Mouse (Mus musculus) forebrain, embryonic 14.5 days (tissue): ENCODE data around the gene Samd4b. TPM values are rescaled to one million over a fixed set of nuclear protein-coding genes. Genes with fewer than 3 reads are reported as not detected.

ENCODE experiments used
- ATAC-seq: fragments of 200-750 bp; cut with Nextera tagmentation; 2 replicates; pipeline ENCODE4 v1.8.0; 2017; ENCODE audit warnings: mild to moderate bottlenecking, moderate library complexity
- DNase-seq: peaks from one replicate; pipeline ENCODE4 v3.0.0-alpha.2; 2015; ENCODE audit warnings: low spot score
- H3K27ac ChIP-seq: fragments of 300-500 bp; sonication (generic); 2 replicates; pipeline ENCODE4 v1.5.1; 2014; ENCODE audit warnings: low read depth, mild to moderate bottlenecking, control low read depth, low read length, moderate library complexity
- H3K27me3 ChIP-seq: fragments of 300-500 bp; sonication (generic); replicated peaks from 2 replicates; pipeline ENCODE4 v1.6.1; 2014; ENCODE audit warnings: low read length, control low read depth, mixed read lengths; ENCODE audit not compliant: control insufficient read depth, insufficient read depth
- H3K36me3 ChIP-seq: fragments of 300-500 bp; sonication (generic); 2 replicates; pipeline ENCODE4 v1.6.1; 2014; ENCODE audit warnings: low read length, control low read depth; ENCODE audit not compliant: control insufficient read depth, insufficient read depth
- H3K4me1 ChIP-seq: fragments of 300-500 bp; sonication (generic); 2 replicates; pipeline ENCODE4 v1.6.1; 2014; ENCODE audit warnings: antibody characterized with exemption, low read length, control low read depth; ENCODE audit not compliant: control insufficient read depth, insufficient read depth
- H3K4me2 ChIP-seq: fragments of 300-500 bp; sonication (generic); 2 replicates; pipeline ENCODE4 v1.6.1; 2014; ENCODE audit warnings: mild to moderate bottlenecking, control low read depth, low read length
- H3K4me3 ChIP-seq: fragments of 300-500 bp; sonication (generic); 2 replicates; pipeline ENCODE4 v1.5.1; 2014; ENCODE audit warnings: low read depth, low read length, control low read depth
- H3K9ac ChIP-seq: fragments of 300-500 bp; sonication (generic); 2 replicates; pipeline ENCODE4 v1.6.1; 2014; ENCODE audit warnings: mild to moderate bottlenecking, low read length, control low read depth, moderate library complexity
- H3K9me3 ChIP-seq: fragments of 300-500 bp; sonication (generic); replicated peaks from 2 replicates; pipeline ENCODE4 v1.6.1; 2016; ENCODE audit warnings: low read length, control low read depth, mixed read lengths; ENCODE audit not compliant: control insufficient read depth
- WGBS: fragments of 180-500 bp; shearing (Covaris S2); extraction: QIAGEN DNeasy Blood & Tissue Kit; methylation state at CpG from one replicate; pipeline ENCODE4 v1.1.7; 2014; 5-methylcytosine and 5-hydroxymethylcytosine counted together
- polyA plus RNA-seq: library from polyadenylated mRNA; unstranded; fragments of >200 nt; fragmentation: Nextera tagmentation; extraction: Ambion mirVana; gene quantifications from 2 replicates; pipeline ENCODE4 v1.2.1, GENCODE M21; 2014

The Samd4b gene
- polyA plus RNA-seq, 1 experiment from 2014 or later = 20.1 TPM

DNA sequence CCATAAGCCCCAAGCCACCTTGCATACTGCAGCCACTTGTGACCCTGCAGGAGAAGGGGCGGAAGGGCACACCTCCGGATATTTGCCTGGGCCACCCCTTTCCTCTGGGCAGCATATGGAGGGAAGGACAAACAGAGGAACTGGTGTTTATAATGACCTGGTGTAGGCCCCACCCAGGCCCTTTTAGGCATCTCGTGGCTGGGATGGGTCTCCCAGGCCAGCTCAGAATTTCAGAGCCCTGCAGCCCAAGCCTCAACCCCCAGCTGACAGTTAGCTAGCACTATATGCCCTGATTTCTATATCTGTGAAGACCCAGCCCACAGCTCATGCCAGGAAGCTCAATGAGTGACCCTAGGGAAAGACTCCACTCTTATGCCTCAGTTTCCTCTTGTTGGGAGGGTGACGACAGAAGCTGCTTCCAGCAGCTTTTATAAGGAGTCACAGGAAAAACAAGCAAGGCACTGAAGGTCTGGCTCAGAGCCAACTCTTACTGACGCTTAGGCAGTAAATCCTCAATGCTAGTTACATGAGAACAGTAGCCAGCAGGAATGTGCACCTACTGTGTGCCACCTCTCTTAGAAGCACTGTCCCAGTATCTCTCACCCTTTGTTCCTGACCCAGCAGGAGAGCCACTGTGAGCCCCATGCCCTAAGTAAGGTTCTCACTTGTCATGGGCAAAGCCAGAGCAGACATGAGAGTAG lies 26.8 kb downstream of the Samd4b start:
- 44% methylated on average over 5 of the region's 5 CpGs for WGBS
- H3K27ac ChIP-seq = no peak overlapping the region

DNA sequence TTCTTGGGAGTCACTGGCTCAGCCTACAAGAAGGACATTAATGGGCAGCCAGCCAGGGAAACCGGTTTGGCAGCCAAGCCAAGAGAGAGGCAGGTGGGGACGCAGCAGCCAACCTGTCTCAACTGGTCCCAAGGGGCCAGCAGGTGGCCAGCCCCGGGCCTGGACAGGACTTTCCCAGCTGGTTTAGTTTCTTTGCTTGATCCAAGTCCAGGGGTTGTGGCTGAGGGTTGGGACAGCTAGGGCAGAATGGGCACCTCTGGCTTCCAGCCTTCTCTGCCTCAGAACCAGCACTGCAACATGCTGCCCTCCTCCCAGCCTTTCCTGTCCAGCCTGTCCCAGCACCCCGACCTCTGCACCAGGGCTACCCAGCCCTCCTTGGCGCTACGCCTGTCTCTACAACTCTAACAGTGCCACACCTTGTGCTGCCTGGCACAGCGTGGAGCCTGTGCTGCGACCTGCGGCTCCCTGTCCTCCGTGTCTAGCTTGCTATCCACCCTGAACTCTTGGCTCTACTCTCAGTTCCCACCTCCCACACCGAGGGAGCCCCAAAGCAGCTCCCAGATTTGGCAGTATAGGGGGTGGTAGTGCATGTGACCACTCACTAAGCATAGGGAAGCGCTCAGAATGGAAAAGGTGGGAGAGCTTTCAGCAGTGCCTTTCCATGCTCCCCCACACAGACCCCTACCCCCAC lies 27.5 kb downstream of the Samd4b start:
- H3K36me3 ChIP-seq = peaks cover 36% of the 10 kb centered on the region
- ATAC-seq (no peak), DNase-seq (no peak)
- no peak overlapping the region; the same call in 1 of the 2 replicates for H3K27ac ChIP-seq
- no peaks in the 10 kb centered on the region for H3K27me3 ChIP-seq
- H3K4me2 ChIP-seq = no peak overlapping the region
- H3K4me3 ChIP-seq = no peak overlapping the region
- no peaks in the 10 kb centered on the region for H3K4me1 ChIP-seq
- no peaks in the 10 kb centered on the region for H3K9me3 ChIP-seq
- WGBS = 70% methylated on average over 12 of the region's 12 CpGs
- H3K9ac ChIP-seq = no peak overlapping the region

More for the DNA sequence above, 26.8 kb downstream of the Samd4b start:
- Histone ChIP-seq H3K9me3 (no peaks in the 10 kb centered on the region), H3K9ac (no peak overlapping the region), H3K36me3 (peaks cover 29% of the 10 kb centered on the region), H3K27me3 (no peaks in the 10 kb centered on the region), H3K4me3 (no peak overlapping the region), H3K4me2 (no peak overlapping the region), H3K4me1 (no peaks in the 10 kb centered on the region)
- ATAC-seq = no peak
- peak; percentile 64 for DNase-seq

DNA sequence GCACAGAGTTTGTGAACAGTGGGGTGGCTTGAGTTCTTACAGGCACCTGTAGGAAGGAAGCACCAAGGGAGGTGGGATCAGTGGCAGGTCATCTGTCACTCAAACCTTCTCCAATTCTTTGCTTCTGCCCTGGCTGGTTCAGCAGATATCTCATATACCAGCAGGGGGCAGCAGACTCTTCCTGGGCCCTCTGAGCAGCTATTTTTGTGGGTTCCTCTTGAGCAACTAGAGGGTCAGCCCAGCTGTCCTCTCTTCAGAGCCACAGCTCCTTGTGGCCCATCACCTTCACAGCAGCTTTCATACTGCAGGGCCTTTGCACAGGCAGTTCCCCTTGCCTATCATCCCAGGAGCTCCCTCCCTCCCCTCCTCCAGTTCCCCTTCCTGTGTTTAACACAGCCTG lies 29.7 kb downstream of the Samd4b start:
- peak; percentile 66 for DNase-seq
- Histone ChIP-seq H3K9me3 (no peaks in the 10 kb centered on the region), H3K36me3 (peaks cover 58% of the 10 kb centered on the region), H3K4me3 (no peak overlapping the region), H3K9ac (no peak overlapping the region), H3K4me1 (no peaks in the 10 kb centered on the region), H3K27me3 (no peaks in the 10 kb centered on the region), H3K27ac (no peak overlapping the region), H3K4me2 (no peak overlapping the region)
- ATAC-seq = peak; percentile 18; the same call in 1 of the 2 replicates

DNA sequence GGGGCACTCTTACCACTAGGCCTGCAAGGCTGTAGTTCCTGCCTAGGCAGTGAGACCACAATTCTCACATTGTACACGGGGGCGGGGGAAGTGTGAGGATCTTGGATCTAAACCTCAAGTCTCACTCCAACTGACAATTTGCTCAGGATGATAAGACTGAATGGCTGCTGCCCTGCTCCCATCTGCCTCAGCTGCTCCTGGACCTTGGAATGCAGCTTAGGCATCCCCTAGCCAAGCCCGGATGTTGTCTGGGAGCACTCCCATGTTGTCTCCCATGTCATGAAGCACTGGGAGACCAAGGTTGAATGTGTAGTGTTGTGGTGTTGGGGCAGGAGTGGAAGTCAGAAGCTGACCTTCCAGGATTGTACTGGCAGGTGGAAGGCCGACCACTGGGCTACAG lies 30.4 kb downstream of the Samd4b start:
- DNase-seq (no peak), ATAC-seq (no peak)
- Histone ChIP-seq H3K4me1 (no peaks in the 10 kb centered on the region), H3K4me2 (no peak overlapping the region), H3K9me3 (no peaks in the 10 kb centered on the region), H3K9ac (no peak overlapping the region), H3K36me3 (peaks cover 64% of the 10 kb centered on the region), H3K27ac (no peak overlapping the region), H3K4me3 (no peak overlapping the region), H3K27me3 (no peaks in the 10 kb centered on the region)
- WGBS = 89% methylated on average over 4 of the region's 4 CpGs

DNA sequence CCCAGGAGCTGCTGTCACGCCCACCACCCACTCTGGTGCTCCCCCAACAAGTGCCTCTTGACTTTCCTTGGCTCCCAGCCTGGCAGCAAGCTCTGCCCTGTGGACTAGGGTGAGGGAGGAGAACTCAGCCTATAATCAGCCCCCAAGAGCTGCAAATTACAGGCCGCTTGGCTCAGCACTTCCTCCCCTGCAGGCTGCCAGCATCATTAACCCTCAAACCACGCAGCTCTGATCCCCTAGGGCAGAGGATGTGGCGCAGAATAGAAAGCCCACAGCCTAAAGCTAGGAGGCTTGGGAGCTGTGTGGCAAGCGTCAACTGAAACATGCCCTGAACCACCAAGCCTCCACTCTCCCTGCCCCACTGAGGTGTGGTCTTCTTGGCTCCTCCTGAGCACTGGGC lies 32.5 kb downstream of the Samd4b start:
- ATAC-seq (no peak), DNase-seq (no peak)
- Histone ChIP-seq H3K9ac (no peak overlapping the region), H3K27ac (no peak overlapping the region), H3K4me1 (no peaks in the 10 kb centered on the region), H3K36me3 (peaks cover 79% of the 10 kb centered on the region), H3K9me3 (no peaks in the 10 kb centered on the region), H3K27me3 (no peaks in the 10 kb centered on the region), H3K4me2 (no peak overlapping the region), H3K4me3 (no peak overlapping the region)
- 75% methylated on average over 5 of the region's 5 CpGs for WGBS

DNA sequence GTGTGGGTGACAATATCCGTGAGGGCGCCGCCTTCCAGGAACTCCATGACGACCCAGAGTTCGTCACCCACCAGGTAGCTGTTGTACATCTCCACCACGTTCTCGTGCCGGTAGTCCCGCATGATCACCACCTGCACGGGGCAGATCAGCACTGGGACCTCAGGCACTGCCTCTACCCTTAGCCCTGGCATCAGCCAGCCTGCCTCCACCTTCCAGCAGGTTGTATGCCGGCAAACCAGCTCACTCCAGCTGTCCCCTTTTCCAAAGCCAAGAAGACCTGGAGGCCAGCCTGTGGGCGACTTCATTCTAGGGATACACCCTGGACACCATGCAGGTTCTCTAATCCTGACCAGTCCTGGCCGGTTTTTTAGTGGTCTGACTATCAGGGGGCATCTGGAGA lies 35.0 kb downstream of the Samd4b start:
- DNase-seq (no peak), ATAC-seq (no peak)
- peaks cover 86% of the 10 kb centered on the region for H3K36me3 ChIP-seq
- no peaks in the 10 kb centered on the region for H3K4me1 ChIP-seq
- H3K4me2 ChIP-seq = no peak overlapping the region
- H3K9ac ChIP-seq = no peak overlapping the region
- 92% methylated on average over 13 of the region's 13 CpGs for WGBS
- H3K27me3 ChIP-seq = no peaks in the 10 kb centered on the region
- H3K4me3 ChIP-seq = no peak overlapping the region
- H3K27ac ChIP-seq = no peak overlapping the region
- H3K9me3 ChIP-seq = no peaks in the 10 kb centered on the region

DNA sequence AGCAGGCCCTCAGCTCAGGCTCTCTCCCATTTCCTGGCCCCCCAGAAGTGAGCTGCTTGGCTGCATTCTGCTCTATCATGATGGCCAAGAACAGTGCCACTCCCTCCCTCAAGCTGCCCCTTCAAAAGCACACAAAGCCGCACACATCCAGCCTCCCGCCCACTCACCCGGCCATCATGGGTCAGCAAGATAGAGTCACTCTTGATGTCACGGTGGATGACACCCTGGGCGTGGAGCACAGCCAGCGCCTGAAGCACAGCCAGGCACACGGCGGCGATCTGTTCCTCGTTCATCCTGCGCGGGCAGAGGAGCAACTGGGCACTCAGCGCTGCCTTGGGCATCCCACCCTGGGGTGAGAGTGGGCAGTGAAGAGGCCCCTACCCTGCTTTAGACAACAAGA lies 35.6 kb downstream of the Samd4b start:
- H3K9ac ChIP-seq = no peak overlapping the region
- no peaks in the 10 kb centered on the region for H3K27me3 ChIP-seq
- H3K4me3 ChIP-seq = no peak overlapping the region
- H3K36me3 ChIP-seq = peaks cover 80% of the 10 kb centered on the region
- 92% methylated on average over 13 of the region's 13 CpGs for WGBS
- no peak for DNase-seq
- H3K27ac ChIP-seq = no peak overlapping the region
- no peaks in the 10 kb centered on the region for H3K9me3 ChIP-seq
- H3K4me2 ChIP-seq = no peak overlapping the region
- H3K4me1 ChIP-seq = no peaks in the 10 kb centered on the region
- ATAC-seq = no peak

DNA sequence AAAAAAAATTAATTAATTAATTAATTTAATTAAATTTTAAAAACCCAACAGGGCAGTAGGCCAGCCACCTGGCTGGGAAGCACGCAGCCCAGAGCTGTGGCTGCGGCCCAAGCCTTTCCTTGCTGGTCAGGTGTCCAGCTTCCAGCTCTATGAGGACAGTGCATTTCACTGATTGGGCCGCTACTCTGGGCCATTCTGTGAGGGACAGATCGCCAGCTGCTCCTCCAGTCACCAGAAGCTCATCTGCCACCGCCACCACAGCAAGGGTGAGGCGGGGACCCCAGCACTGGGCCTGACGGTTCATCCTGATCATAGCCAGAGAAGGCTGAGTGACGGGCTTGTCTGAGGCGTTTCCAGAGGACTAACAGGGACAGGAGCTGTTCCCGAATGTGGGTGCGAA lies 36.0 kb downstream of the Samd4b start:
- WGBS = 90% methylated on average over 11 of the region's 11 CpGs
- Histone ChIP-seq H3K9me3 (no peaks in the 10 kb centered on the region), H3K4me2 (no peak overlapping the region), H3K4me1 (no peaks in the 10 kb centered on the region), H3K27me3 (no peaks in the 10 kb centered on the region), H3K36me3 (peaks cover 76% of the 10 kb centered on the region), H3K4me3 (no peak overlapping the region), H3K27ac (no peak overlapping the region), H3K9ac (no peak overlapping the region)
- ATAC-seq = no peak
- DNase-seq = no peak

DNA sequence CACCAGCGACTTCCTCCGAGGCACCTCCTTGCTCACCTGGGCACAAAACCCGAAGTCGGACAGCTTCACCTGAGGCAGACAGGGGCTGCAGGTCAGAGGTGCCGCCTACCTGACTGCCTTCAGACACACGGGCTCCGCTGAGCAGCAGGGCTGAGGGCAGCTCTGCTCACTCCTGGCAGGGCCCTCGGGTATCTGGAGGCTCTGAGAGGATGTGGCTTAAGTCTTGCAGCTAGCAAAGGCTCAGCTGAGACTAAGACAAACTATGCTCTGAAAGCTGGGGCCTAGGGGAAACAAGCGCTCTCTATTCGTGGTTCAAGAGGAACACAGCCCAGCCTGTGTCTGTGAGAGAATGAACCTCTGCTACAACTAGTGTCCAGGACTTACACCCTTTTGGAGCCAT lies 37.1 kb downstream of the Samd4b start:
- Histone ChIP-seq H3K27me3 (no peaks in the 10 kb centered on the region), H3K36me3 (peaks cover 65% of the 10 kb centered on the region), H3K4me1 (no peaks in the 10 kb centered on the region), H3K9me3 (no peaks in the 10 kb centered on the region), H3K4me2 (no peak overlapping the region), H3K9ac (no peak overlapping the region), H3K4me3 (no peak overlapping the region), H3K27ac (no peak overlapping the region)
- DNase-seq = no peak
- ATAC-seq = no peak
- 96% methylated on average over 10 of the region's 10 CpGs for WGBS
